Mouse (Mus musculus): ENCODE results near the gene Rasal2.

Rasal2 gene

DNA sequence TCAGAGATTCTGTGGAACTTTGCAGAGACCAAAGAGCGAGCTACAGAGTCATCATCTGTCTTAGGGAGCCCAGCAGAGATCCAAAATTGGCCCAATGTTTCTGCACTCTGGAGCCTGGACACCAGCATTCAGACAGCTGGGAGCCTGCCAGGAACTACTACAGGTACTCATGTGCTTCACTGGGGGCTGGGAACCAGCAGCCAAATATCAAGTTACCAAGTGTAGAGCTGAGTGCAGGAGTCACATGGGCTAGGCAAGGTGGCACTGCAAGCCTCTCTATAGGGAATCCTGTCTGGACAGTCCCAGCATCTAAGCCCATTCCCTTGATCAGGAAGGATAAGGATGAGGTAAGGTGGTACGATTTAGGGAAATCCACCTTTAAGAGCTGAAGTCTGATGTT is 284.2 kb downstream of the Rasal2 start:
- no peak for DNase-seq

DNA sequence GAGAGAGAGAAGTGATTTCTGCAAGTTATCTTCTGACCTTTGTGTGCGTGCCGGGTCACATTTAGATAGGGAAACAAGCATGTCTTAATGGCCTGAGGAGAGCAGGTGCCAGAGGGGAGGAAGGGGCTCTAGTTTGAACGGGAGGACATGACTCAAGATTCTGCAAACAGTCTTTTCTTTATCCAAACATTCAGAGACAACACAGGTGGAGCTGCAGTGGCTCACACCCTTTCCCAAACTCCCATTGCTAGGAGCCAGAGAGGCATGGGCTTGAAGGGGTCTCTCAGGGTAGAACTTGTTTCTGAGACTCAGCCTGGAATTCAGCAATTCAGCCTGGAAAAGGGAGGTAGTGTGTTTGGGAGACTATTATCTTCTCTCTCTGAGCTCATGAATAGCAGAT is 288.6 kb downstream of the Rasal2 start:
- DNase-seq: no peak

DNA sequence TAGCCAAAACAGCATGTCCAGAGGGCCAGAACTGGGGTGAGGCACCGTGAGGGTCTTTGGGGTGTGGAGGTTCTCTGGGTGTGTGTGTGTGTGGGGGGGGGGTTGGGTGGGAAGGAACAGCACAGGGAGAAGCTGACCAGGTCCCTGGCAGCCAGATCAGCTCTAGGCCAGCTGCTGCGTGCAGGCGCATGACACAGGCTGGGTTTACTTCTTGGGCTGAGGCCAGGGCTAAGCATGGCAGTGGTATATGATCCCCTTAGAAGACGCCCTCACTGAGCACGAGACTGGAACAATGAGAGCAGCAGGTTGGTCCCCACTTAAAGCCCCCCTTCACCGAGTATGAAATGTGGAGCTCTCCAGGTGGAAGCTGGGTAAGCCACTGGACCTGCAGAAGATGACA is 293.2 kb downstream of the Rasal2 start:
- DNase-seq: no peak

DNA sequence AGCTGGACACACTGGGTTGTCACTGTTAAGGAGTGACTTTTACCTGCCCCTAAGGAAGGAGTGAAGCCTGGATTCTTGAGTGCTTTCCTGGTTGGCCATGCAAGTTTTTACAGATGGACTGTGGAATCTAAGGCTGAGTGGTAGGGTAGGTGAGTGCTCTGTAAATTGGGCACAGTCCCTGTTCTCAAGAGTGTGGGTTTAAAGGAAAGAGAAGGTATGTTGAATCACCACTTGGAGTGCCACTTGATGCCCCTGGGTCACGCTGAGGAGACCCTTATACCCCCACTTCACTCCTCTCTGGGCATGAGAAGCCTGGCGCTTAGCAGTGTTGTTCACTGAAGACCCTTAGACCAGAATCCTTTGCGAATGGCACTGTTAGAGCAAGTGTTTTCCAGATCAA is 295.0 kb downstream of the Rasal2 start:
- no peak for DNase-seq

DNA sequence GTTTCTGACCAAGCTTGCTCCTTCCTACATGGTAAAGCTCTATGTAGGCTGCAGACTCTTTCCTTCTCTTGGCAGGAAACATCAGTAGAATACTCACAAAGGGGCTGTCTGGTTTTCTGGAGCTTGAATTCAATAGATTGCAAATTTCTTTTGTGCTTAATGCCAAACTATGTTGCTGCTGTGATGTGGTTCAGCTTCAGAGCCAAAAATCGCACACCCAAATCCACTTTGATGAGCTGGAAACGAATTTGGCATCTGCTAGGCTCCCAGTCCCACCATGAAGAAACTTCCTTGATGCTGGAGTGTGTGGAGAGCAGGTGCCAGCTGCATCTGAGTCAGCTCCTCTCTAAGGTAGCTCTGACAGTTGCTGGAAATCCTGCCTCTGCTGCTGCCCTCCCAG is 297.9 kb downstream of the Rasal2 start:
- DNase-seq: no peak

DNA sequence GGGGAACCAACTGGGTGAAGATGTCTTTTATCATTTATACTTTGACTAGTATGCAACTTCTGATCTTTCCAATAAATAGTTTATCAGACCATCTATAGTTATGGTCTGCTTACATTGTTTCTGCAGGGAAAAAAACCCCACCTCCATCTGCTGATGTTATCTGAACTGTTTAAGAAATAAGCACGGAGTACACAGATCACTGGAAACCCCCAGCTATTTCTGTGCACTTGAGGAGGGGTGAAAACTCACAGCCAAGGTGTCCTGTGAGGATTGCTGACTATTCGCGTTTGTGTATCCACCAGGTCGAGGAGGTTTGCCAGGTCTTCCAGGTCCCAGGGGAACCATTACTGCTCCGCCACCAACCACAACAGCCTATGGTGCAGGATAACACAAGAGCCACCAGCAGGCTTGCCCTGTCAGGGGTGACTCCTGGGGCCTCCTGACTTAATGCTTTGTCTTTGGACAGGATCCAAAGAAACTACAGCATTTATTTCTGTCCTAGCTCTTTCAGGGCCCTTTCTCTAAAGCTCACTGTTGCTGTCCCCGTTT is 302.0 kb downstream of the Rasal2 start:
- DNase-seq: no peak

DNA sequence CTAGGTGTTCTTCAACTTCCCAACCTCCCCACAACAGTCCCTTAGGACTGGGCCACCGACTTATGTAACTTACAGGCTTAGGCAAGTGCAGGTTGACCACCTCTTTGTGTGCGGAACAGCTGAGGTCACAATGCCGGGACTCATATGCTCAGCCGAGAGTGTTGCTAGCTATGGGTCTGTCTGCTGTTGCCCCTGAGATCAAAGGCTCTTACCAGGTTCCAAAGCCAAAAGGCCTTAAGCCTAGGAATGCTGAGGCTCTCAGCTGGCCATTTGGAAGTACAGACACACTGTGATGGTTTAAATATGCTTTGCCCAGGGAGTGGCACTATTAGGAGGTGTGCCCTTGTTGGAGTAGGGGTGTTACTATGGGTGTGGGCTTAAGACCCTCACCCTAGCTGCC is 303.8 kb downstream of the Rasal2 start, which contains the start of gene Tex35:
Gene Tex35 (minus strand): TSS at position 101 of the 400 bp plus-strand sequence.
- no peak for DNase-seq

DNA sequence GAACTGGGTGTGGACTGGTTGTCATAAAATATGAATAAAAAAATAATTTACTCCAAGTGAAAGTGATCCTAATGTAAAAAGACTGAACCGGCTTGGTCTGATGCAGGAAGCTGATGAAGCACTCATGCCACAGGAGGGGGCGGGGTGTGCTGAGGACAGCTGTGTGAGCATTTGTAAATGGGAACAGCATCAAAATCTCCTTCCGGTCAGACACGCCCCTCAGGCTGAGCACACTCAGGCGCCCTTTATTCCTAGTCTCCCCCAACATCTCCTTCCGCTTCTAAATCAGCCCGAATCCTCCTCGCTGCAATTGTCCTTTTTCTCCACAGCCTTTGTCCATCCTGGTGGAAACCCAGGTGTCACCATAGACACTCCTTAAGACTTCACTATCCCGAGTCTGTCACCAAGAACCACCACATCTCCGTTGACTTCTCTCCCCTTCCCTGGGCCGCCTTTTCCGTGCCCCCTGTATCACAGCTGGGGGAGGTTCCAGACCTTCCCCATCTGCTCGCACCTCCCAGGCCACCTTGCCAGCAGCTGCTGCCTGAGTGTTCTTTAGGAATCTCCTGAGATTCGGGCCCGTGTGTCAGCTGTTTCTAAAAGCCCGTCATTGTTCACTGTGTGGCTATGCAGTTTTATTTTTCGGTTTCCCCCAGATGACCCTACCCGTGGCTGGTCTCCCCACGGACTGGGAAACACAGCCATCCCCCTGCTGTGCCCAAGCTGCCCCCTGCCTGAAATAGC is 311.1 kb downstream of the Rasal2 start:
- DNase-seq: peak; percentile 25 to 37

DNA sequence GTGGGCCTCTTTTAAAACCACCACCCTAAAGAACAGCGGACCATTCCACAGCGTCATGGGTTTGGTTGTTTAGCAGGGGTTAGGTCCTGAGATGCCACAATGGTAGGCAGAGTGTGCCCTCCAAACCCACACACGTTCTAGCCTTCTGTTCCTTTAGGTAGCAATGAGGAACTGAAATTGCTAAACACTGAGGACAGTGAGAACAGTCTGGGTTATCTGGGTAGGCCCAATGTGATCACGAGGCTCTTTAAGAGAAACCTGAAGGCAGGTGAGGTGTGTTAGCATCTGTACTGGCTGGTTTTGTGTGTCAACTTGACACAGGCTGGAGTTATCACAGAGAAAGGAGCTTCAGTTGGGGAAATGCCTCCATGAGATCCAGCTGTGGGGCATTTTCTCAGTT is 316.9 kb downstream of the Rasal2 start:
- no peak for DNase-seq

DNA sequence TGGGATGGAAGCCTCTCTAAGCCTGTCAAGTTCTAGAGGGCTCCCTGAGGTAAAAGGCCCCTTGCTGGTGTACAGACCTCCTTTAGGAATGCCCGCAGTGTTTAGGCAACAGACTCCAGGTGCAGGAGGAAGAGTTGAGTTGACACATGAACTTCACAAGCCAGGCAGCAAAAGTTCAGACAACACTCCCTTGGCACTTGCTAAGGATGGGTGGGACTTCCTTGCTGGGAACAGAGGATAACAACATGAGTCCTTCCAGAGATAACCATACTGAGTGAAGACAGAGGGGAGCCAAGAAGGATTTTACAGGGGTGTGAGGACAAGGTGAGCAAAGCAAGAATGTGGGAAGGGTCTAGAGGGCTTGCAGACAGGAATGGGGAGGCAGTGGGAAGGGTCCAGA is 319.8 kb downstream of the Rasal2 start:
- no peak for DNase-seq

DNA sequence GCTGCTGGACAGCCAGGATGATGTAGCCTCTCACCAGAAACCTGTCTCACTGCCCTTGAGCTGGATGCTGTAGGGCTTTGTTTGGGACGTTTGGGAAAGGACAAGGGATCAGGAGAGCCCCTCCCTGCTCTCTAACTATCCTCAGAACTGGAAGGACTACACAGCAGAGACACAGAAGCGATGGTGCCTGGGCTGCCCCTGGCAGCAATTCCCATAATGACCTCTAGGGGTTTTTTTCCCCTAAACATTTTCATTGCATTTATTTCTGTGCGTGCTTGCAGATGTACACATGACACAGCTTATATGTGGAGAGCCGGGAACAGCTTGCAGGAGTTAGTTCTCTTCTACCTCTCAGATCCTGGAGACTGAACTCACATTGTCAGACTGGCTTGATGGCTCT is 320.3 kb downstream of the Rasal2 start:
- no peak for DNase-seq

DNA sequence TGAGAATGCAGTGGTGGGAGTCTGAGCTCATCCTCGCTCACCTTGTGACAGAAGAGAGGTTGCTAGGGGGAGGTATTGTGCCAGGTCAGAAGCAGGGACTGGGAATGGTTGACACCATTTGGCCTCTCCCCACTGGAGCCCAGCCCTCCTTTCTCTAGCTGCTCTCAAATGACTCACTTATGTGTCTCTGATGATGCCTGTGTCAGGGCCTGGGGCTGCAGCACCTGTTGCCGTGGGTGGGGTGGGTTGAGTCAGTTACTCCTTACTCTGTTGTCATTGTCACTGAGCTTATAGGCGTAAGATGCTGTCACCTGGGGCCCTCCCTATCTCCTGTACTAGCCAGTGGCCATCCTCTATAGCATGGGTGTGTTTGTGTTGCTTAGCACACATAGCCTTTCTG is 321.6 kb downstream of the Rasal2 start:
- DNase-seq: no peak

DNA sequence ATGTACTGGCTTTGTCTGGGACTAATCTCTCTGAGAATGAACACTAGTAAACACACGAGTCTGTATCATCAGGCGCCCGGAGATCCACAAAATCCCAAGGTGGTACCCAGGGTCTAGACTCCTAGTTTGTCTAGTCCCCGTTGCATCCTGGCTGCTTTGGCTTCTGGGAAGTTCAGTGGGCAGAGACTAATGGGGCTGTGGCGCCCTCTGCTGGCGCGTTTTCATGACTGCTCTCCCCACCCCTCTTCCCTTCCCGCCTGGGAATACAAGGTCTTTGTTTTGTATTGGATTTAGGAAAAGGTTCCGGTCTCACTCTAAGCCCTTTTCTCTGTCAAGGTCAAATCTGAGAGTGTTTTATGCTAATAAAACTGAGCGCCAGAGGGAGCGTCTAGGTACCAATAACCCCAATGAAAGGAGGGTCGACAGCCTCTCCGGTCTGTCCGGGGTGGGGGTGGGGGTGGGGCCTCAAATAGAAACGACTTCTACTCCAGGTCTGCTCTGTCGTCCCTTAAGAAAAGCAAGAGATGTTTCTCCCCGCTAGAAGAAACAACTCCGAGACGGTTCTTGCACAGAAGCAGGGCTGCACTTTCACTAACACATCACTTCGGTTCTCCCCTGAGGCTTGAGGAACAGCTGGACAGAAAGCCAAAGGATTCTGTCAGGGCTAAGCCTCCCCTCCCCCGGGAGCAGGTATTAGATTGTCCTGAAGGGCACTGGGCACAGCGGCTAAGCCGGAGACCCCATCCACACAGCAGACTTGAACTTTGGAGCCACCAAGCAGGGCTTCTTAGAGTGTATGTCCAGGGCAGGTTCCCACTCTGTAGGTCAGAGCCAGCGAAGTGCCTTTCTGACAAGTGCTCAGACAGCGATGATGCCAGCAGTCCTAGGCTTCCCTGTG is 326.0 kb downstream of the Rasal2 start:
- peak; percentile 69 to 75 for DNase-seq
